Mouse (Mus musculus): Measurements from ENCODE around the gene Zdhhc9.
"Not testable (repeated sequence)": the region's sequence is repeated elsewhere in the genome, so short reads cannot be mapped to it uniquely, and the experiment has no call there.

Zdhhc9 gene

GRCm38 (mm10) chrX:48208519-48209185 lies at the start of gene Zdhhc9:
TSS of gene Zdhhc9 (minus strand) at chrX:48208878.
- peak; percentile 89 for DNase-seq (ENCODE audit: low spot score)

DNA sequence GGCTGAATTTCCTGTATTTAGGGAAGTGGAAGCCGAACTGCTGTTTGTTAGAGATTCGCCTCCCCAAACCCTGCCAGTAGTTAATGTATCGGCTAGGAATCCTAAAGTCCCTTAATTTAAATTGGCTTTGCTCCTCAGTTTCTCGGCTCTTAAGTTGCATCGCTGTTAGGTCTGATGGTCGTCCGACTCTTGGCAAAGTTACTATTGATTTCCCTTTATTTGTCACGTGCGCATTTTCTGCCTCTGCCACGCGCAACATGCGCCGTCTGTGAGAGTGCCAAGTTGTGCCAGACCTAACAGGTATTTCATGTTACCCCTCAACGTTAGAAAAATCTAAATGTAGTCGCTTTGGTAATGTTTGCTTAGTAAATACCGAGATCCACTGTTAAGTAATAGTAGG lies 48.3 kb upstream of the Zdhhc9 start:
- peak; percentile 1 for DNase-seq (ENCODE audit: low spot score)

DNA sequence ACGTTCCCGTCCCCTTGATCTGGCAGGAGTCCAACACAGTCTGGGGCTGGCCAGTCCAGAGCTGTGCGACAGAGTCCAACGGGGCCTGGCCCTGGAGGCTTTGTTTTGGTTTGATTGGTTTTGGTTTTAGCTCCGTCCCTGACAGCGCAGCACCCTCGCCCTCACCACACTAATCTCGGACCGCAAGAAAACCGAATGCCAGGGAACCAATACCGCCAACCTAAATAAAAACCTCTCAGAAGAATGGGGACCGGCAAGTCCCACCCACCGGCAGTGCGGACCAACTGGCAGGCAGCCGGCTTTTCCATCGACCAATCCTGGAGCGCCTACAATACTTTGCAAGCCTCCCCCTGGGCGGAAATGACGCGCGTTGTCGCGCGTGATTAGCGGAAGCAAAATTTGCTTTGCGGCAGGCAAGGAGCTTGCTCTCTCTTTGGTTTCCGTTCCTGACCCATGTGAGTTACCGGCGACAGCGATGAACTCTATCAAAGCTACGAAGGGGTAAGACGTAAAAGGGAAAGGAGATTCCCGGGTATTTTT lies 47.9 kb upstream of the Zdhhc9 start, which contains the start of gene Utp14a:
Utp14a (plus strand) TSS at position 395 of the 540 bp plus-strand sequence.
- peak; percentile 95 for DNase-seq (ENCODE audit: low spot score)

GRCm38 (mm10) chrX:48255830-48256428 lies 47.3 kb upstream of the Zdhhc9 start:
- DNase-seq (ENCODE audit: low spot score), result peak; percentile 4

GRCm38 (mm10) chrX:48234417-48234816 lies 25.7 kb upstream of the Zdhhc9 start:
- peak; percentile 67 for DNase-seq (ENCODE audit: low spot score)

- no peak for DNase-seq (ENCODE audit: low spot score)
These were observed 17.5 kb upstream of the Zdhhc9 start for GRCm38 (mm10) chrX:48226225-48226624.

DNA sequence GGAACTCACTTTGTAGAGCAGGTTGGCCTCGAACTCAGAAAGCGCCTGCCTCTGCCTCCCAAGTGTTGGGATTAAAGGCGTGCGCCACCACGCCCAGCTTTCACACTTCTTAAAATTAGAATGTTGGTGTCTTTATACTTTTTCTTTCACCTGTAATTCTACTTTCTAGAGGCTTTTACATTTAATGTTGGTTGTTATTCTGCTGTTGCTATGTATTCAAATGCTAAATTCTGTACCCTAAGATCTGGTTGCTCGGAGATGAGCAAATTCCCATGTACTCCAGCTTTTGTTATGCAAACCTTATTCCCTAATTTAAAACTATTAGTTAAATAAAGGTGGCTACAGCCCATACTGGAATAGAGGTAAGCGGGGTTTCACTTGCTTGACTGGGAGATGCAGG lies 14.0 kb upstream of the Zdhhc9 start:
- no peak for DNase-seq (ENCODE audit: low spot score)

DNA sequence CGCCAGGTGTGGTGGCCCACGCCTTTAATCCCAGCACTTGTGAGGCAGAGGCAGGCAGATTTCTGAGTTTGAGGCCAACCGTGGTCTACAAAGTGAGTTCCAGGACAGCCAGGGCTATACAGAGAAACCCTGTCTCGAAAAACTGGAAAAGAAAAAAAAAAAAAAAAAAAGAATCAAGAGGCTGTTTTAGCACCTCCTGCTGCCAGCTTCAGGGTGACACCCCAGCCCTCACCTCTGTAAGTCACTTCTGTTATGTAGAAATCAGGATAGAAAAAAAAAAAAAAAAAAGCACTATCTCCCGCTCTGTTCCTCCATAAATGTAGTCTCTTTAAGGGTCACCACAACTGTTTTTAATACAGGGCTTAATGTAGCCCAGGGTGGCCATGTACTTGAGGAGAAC lies 10.8 kb upstream of the Zdhhc9 start:
- no peak for DNase-seq (ENCODE audit: low spot score)

- not testable (repeated sequence) for DNase-seq (ENCODE audit: low spot score)
These were observed 1.1 kb upstream of the Zdhhc9 start for GRCm38 (mm10) chrX:48209746-48210145.

GRCm38 (mm10) chrX:48207761-48208487 lies 754 bp downstream of the Zdhhc9 start:
- peak; percentile 49 for DNase-seq (ENCODE audit: low spot score)

GRCm38 (mm10) chrX:48204469-48204868 lies 4.2 kb downstream of the Zdhhc9 start:
- no peak for DNase-seq (ENCODE audit: low spot score)

- no peak for DNase-seq (ENCODE audit: low spot score)
These were observed 4.9 kb downstream of the Zdhhc9 start for GRCm38 (mm10) chrX:48203763-48204162.

DNA sequence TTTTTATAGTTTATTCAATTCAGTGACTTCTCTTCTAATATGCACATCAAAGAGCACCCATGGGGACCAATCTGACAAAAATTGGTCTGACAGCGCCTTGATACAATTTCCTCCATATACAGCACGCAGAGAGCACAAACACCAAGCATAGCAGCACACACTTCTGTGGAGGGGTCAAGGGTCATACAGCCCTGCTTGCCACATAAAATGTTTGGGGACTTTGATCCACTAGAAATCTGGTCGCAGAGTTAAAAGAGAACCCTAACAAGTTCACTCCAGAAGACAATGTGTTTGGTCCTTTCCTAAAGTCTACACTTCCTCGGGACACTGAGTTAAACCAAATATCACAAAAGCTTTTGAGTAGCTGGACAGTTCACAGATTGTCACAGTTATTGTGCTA lies 5.7 kb downstream of the Zdhhc9 start:
- DNase-seq (ENCODE audit: low spot score), result no peak

GRCm38 (mm10) chrX:48202436-48202835 lies 6.2 kb downstream of the Zdhhc9 start:
- DNase-seq (ENCODE audit: low spot score), result no peak

- DNase-seq (ENCODE audit: low spot score), result no peak
These were observed 6.7 kb downstream of the Zdhhc9 start for GRCm38 (mm10) chrX:48201973-48202372.

- no peak for DNase-seq (ENCODE audit: low spot score)
These were observed 8.0 kb downstream of the Zdhhc9 start for GRCm38 (mm10) chrX:48200699-48201098.

- no peak for DNase-seq (ENCODE audit: low spot score)
These were observed 9.7 kb downstream of the Zdhhc9 start for GRCm38 (mm10) chrX:48199026-48199425.

DNA sequence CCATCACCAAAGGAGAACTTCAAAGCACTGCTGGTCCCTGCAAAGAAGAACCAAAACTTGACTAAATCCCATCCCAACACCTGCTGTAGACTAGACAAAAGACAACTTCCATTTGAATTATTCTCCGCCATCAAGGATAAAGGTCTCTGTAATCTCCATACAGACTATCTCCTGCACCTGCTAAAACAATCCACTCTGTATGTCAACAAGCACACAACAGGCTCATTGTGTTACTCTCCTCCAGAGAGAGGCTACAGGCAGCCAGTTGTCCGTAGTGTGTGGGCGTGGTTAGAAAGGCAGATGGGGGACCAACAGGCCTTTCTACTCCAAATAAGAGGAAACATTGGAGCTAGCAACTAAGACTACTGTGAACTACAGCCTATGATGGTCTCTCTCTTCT lies 10.8 kb downstream of the Zdhhc9 start:
- DNase-seq (ENCODE audit: low spot score), result no peak

GRCm38 (mm10) chrX:48193235-48194152 lies 15.2 kb downstream of the Zdhhc9 start:
- DNase-seq (ENCODE audit: low spot score), result no peak

- DNase-seq (ENCODE audit: low spot score), result no peak
These were observed 17.4 kb downstream of the Zdhhc9 start for GRCm38 (mm10) chrX:48191261-48191660.

GRCm38 (mm10) chrX:48184703-48185102 lies 24.0 kb downstream of the Zdhhc9 start:
- no peak for DNase-seq (ENCODE audit: low spot score)

DNA sequence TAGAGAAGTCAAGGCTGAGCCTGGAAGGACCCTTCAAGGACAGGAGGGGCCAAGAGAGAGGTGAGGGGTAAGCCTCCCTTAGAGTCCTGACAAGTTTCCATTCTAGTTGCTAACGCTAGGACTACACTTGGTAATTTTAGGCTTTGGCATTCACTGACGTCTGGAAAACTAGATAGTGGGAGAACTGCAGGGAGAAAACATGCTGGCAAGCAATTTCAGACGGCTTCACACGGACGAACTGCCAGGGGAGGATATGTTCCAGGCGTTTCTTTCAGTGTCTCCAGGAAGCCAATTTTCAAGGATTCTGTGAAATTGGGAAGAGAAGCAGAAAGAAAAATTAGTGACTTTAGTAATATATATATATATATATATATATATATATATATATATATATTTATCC lies 26.8 kb downstream of the Zdhhc9 start:
- no peak for DNase-seq (ENCODE audit: low spot score)
